Mouse (Mus musculus) spleen, postnatal 4 days (tissue): Measurements from ENCODE around the gene Fbln7.
A peak's percentile ranks its signal among the peaks of the same experiment; 100 is the strongest.

ENCODE experiments used
- DNase-seq, 2 experiments: peaks; one replicate each; pipeline ENCODE4 v3.0.0; 2022; ENCODE audit warnings: low spot score in 2 of 2

The Fbln7 gene

DNA sequence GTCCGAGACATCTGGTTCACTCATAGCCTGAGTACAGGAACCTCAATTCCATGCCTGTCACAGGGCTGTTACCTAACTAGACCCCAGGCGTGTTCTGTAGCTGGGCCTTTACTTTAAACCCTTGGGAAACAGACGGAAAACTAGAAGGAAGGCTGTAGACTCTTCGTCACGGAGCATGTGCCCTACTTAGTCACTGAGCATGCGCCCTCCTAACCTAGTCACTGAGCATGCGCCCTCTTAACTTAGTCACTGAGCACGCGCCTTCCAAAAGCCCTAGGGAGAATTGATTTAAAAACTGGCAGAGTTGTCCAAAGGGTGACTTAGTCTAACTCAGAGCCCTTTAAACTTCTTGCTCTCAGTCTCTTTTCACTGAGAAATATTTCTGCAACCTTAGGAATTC, at the start of gene Fbln7:
Gene Fbln7 (plus strand): TSS at position 346 of the 400 bp plus-strand sequence.
- DNase-seq: no peak

DNA sequence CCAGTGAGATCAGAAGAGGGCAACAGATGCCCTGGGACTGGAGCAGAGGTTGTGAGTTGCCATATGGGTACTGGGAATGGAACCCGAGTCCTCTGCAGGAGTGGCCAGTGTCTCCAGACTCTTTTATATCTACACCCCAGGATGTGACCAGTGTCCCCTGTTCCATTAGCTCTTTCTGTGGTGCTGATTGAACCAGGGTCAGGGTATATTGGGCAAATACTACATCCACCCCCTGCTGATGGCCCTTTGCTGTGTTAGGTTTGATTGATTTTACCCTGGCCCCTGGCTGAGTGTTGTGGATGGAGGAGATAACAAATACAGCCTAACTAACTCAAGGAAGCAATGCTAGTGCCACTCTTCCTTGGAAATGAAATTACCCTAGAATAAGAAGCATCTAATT, 46.5 kb upstream of the Fbln7 start:
- DNase-seq: no peak

DNA sequence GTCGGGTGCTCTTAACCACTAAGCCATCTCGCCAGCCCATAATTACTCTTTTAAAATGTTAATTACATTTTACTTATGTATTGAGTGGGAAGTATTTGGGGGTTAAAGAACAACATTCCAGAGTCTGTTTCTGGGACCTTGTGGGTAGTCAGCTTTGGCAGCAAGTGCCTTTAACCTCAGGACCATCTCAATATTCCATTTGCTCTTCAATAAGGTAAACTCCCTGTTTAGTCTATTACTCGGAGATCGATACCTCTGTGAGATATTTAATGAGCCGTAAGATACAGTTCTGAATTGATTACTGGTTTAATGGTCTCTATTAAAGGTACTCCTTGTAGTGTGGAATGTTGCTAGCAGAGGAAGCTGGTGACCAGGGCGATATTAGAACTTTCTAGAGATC, 45.9 kb upstream of the Fbln7 start:
- DNase-seq: no peak

DNA sequence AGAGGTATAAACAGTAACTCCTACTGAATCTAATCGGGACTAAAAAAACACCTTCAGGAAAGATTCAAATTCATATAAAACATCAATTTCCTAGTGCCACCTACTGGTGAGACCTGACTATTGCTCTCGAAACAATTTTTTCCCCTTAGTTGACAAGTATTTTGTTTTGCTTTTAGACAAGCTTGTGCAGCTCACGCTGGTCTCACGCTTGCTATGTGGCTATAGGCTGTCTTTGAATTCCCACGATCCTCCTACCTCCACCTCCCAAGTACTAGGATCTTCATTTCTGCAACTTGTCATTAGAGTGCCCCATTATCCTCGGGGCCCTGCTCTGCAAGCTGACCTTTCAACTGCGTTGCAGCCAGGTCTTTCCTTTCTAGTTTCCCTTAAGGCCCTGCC, 45.4 kb upstream of the Fbln7 start:
- peak; percentile 34 to 70 for DNase-seq

DNA sequence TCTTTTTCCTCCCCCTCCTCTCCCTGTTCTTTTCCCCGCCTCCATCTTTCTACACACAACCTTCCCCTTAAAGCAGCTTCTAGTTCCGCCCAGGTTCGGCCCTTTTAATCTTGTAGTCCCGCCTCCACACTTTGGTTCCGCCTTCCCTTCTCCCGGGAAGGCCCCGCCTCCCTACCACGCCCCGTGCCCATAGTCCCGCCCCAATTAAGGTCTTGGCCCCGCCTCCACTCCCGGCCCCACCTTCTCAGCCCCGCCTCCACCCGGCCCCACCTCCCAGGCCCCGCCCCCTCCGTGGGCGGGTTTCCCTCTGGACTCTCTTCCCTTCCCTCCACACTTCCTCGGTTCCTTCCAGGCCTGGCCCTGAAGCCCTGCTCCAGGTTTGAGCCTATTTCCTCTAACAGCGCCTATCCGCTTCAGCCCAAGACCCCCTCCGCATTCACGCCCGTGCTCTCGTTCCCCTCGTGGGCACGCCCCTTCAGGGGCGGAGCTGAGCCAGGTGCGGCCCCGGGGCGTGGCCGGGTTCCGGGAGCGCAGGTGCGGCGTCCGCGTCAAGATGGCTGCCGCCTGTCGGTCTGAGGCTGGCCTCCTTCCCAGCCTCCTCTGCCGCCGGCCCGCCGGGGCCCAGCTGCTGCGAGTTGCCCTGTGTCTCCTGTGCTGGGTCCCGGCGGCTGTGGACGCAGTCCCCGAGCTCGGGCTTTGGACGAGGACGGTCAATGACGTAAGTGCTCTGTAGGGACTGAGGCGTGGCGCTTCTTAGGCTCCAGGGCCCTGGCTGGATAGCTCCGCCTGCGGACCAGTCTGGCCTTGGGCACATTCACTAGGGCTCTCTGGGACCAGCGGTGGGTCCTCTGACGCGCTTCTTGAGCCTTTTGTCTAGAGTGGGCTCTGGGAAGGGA, 44.7 kb upstream of the Fbln7 start, which contains the start of gene Tmem87b:
Gene Tmem87b (plus strand): TSS at position 333 of the 896 bp plus-strand sequence.
- DNase-seq: peak; percentile 97 to 99

DNA sequence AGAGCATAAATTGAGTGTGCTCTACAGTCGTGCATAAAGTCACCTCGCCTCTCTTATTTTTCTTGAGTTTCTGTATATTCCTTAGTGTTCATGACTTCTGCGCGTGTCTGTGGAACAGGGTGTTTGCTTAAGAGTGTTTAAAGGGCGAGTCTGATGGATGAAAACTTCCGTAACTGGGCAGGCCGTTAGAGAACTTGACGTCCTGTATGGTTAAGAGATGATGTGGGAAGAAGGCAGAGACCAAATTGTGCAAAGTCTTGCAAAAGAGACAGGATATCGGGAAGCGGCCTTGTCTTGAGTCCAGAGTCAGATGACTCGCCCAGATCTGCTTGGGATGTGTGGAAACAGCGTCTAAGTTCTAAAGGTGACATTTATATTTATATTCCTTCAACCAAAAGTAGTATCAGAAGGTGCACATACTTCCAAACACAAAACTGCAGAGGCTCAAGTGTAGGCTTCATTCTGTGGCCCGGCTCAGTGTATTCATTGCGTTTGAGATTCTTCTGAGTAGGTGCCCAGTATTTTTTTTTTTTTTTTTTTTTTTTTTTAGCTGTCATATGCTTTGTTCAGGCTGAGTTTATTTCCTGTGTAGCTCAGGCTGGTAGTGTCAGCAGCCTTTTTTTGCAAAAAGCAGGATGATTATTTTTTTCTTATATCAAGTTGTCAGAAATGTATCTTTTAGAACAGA, 43.7 kb upstream of the Fbln7 start:
- no peak for DNase-seq

DNA sequence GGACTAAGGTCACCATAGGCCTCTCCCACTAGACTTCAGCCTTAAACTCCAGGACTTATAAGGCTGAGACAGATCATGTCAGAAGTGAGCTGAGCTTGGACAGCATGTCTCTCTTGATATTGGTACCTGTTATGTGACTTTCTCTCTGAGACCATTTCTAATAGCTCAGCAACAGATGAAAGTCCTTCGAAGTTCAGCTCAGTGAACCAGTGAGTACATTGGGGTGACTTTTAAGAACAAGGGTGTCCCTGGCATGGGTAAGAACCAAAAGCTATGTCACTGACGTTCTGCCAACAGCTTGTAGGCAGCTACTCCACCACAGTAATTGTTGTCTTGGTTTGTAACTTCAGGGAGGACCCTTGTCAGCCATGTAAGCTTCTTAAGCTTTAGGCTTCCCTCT, 42.1 kb upstream of the Fbln7 start:
- DNase-seq: no peak

DNA sequence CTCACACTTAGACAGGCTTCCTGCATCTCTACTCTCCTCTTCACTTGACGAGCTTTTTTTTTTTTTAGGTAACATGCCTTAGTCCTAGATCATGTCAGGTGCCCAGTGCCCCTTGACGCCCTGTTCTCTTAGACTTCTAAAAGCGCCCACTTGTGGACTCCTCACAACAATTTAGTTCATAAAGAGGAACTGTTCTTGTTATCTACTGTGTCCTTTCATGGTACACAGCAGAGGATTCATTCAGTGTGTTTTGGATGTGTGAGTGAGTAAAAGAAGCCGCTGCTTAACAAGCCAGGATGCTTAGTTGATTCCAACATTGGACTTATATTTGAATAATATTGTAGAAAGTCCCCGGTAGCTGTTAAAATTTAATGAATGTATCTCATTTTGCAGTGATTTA, 38.9 kb upstream of the Fbln7 start:
- DNase-seq: no peak

DNA sequence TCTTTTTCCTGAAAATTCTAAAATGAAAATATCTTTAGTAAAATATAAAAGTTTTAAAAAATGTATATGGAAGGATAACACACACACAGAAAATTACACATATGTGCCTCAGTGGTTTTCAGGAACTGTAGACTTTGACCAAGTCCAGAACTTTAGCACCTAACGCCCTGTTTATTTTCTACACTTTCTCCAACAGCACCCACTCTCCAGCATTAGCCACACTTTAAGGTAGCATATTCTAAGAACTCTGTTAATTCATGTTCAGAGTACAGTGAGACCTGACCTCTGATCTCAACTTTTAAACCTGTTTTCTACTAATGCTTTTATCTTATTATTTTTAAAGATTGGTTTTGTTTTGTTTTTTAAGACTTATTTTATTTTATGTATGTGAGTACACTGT, 35.0 kb upstream of the Fbln7 start:
- DNase-seq: no peak

DNA sequence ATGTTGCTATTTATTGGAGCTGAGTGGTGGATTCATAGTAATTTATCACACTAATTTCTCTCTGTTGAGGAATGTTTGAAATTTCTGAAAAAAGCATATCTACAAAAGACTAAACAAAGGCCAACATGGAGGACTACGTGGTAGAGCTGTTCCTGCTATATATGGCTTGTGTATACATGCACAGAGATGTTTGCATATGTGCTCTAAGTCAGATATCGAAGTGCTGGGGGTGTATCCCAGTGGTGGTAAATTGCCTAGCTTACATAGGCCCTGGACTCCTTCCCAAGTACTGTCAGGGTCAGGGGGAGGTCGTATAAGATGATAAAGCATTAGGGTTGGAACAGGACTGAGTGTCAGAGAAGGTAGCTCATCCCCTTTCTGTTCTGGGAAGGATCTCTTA, 30.2 kb upstream of the Fbln7 start:
- DNase-seq: no peak

DNA sequence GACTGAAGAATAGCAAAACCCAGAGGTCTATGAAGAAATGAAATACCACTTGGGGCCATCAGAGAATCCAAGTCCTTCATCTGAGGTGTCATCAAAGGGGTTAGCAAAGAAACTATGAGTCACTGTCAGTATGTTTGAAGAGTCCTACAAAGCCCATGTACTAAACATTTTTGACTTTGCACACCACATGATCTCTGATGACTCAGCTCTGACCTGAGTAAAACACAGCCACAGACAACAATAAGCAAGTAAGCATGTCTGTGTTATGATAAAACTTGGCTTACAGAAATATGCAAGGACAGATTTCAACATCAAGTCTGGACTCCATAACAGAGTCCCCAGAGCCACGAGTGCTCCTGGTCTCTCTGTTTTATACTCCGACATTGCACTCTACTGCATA, 29.7 kb upstream of the Fbln7 start:
- no peak for DNase-seq

DNA sequence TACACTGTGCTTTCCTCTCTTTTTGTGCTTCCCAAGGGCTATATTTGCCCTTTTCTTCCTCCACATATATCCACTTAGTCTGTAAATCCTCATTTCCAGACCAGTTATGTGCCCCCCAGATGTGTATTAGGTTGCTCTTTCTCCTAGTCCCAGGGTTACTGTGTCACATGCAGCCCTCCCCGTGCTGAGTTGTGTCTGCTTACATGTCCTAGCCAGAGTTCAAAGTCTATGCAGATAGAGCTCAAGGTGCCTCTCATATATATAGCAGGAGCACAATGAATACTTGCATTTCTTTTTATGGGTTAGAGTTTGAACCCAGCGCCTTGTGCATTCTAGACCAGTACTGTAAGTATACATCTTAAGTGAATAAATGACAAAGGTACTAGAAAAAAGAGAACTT, 29.3 kb upstream of the Fbln7 start:
- DNase-seq: no peak

DNA sequence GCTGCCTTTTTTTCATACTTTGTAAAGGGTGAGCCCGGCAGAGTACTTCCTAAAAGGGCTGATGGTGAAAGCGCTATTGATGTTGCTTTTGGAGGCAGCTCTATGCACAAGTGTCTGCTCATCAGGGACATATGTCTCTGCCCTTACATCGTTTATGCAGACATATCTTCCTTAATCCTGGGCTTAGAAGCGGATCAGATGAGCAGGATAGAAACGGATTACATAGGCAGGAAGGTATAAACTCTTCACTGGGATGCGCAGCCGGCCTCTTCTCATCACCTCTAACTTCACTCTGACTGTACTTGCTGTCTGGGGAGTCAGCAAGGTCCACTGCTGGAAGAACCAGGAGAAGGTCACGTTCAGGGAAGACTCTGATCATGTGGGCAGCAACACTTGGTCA, 25.2 kb upstream of the Fbln7 start:
- no peak for DNase-seq

DNA sequence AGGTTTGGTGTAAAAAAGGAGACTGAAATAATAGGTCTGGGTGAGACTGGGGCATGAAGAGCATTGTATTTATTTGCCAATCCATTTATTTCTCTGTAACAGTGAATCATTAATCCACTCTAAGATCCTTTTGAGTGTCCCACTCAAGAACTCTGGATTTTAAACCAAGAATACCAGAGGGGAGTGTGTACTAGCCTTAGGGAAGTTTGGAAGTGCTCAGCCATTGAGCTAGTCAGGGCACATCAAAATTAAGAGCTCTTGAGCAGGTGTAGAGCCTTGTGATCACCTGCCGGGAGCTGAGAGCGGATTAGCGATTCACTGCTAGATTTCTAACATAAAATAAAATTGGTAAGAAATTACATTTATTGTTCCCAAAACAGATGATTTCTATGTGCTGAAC, 24.2 kb upstream of the Fbln7 start:
- no peak for DNase-seq

DNA sequence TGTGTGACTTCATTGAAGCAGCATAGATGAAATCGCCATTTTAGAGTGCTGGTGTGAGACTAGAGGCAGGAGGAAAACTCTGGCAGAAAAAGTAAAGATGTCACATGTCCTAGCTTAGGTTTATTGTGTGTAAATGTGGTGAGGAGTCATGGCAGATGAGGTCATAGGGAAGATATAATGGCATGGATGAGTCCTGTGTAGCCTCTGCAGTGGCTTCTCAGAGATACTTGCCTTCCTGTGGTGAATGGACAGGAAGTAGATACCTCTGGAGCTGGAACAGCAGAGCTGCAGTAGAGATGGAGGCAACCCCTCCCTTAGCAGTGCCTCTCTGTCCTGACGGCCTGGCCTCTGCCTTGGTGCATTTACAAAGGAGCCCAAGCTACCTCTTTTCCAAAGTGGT, 23.3 kb upstream of the Fbln7 start:
- DNase-seq: no peak

DNA sequence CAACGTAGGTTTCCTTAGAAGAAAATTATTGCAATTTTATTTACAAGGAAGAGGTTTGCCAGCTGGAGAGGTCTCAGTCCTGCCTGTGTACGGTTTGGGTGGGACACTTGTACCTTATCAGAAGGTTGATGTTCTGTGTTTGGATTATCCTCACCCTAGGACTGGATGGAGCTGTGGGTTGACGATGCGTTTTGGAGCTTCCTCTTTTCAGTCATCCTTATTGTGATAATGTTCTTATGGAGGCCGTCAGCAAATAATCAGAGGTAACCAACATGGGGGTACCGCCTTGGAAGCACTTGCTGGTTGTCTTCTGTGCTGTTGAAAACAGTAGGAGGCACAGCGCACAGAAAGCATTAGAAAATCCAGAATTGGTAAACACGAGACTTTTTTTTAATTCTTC, 20.3 kb upstream of the Fbln7 start:
- no peak for DNase-seq

DNA sequence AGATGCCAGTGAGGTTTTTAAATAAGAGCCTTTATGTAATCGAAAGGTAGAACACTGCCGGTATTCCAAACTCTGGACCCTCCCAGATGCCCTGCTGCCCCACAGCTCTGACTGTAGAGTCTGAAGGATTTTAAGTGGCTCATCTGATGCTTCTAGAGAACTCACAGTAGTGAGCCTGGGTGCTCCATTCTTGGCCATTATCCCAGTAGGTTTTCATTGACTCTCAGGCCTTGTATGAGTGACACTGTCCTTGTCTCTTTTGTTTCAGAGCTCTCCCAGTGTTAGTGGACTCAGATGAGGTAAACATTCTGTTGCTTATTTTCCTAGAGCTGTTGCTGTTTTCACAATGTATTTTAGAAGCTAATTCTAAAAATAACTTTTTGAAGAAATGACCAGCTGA, 12.7 kb upstream of the Fbln7 start:
- no peak for DNase-seq

DNA sequence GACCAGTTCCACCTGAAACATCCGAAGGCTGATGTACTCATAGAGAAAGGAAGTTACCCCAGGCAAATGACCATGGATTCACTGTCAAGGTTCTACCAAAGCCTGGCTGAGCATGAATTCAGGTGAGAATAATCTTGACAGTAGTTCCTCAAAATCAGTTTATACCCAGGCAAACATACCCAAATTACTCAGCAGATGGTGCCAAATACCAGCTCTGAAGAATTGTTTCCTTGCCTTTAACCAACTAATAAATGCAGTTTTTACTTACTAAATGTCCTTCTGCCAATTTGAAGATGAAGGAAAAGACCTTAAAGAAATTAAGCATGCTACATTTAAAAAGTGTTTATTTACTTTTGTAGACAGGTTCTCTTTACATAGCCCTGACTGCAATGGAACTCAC, 6.1 kb upstream of the Fbln7 start:
- no peak for DNase-seq

DNA sequence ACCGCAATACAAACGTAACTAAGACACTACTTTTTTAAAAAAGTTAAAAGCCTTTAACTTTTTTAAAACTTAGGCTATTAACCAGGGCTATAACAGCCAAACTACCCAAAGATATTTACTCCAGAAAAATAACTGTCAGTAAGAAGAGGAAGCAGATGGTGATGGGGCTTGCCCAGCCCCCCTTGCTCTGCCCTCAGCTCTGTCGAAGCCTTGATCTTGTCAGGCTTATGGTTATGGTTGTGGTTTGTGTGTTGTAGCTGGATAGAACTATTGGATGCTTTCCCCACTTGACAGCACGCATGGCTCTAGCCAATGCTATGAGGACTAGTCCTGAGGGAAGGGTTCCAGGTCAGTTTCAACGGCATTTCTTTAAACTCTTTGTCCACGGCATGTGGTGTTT, 3.8 kb upstream of the Fbln7 start:
- DNase-seq: no peak

DNA sequence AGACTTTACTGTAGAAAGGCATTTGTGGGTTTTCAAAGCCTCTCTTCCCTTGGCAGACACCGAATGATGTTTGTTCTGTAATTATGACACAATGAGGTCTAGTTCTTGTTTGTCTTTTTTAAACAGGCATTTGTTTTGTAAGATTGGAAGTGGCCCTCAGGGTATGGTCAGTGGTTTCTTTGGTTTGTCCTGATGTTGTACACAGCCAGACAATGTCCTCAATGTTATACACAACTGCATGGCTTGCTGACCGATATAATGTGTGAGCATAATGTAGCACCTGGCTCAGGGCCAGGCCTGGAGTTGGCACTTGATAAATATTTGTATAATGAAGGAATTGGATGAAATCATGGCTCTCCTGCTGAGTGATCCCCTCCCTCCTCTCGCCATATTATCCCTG, 2.9 kb upstream of the Fbln7 start:
- no peak for DNase-seq

DNA sequence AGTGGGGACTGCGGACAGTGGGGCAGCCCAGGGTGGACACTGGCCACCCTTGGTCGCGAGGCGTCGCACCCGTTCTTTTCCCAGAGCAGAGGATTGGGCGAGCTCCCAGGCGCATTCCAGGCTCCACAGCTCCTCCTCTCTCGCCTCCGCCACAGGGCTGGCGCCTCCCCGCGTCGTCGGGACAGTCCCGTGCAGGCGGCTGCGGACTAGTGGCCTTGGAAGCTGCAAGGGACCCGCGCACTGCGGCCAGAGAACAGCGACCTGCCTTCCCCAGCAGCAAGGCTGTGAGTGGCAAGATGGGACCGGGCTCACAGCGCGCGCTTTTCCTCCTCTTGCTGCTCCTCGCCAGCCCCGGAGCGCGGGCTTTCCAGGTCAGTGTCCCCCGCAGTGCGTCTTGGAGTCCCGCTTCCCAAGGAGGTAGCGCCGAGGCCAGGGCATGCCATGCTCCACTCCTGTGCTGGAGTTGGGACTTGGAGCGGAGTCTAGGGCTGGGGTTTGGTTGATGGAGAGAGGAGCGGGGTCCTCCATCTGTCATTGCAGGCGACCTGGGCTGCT, 1.1 kb downstream of the Fbln7 start:
- DNase-seq: no peak

DNA sequence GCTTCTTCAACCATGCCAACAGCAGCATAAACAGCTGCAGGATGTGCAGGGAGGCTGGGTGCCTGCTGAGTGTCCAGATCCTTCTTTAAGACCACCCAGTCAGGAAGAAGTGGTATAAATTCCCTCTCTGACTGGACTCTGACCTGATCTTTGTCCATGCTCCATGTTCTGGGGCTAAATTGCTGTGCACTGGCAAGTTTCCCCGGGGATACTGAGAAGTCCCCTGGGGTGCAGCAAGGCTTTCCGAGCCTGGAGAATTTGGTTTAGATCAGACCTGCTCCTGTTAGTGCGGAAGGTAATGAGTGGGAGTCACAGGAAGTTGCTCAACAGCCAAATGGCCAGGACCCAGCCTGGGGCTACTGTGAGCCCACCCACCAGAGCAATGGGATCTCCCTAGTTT, 2.3 kb downstream of the Fbln7 start:
- no peak for DNase-seq

DNA sequence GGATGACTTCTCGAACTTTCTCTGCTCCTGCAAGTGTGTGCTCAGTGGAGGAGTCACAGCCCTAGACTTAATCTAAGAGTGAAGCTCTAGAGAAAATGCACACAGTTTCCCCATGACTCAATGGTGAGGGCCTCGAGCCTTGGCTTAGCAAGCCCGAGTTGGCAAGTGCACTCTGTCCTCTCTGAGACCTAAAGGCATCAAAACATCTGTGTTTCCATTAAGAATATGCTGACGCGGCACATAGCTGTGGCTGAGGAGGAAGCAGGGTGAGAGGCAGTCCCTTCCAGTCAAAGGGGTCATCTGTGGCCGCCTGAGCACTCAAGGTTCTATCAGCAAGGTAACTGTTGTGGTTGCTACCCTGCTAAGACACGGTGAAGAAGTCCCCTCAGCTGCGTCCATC, 8.9 kb downstream of the Fbln7 start:
- DNase-seq: no peak
